Mouse (Mus musculus) liver (tissue): Measurements from ENCODE around the gene Vmn2r49.
"Not testable (repeated sequence)": the region's sequence is repeated elsewhere in the genome, so short reads cannot be mapped to it uniquely, and the experiment has no call there.

Source experiments
- DNase-seq: peaks from one replicate; pipeline ENCODE4 v3.0.0-alpha.2; 2020; ENCODE audit warnings: mixed read lengths

Gene Vmn2r49

DNA sequence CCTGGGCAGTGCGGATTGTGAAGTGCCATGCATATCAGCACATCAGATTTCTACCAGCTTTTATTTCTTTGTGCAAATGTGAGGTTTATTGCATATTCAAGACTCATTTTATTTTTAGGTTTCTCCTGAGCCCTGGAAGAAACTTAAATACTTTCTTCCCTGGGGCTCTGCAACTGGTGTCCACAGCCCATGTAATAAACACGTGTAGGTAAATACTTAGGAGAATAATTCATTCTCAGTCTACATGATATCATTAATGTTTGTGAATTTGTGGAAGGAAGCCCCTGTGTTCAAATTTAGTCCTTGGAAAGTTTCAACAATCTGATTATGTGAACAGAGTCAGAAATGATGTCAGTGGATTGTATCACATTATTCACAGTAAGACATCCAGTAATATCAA, at the start of gene Vmn2r49:
Vmn2r49 (minus strand) TSS at position 101 of the 400 bp plus-strand sequence.
- not testable (repeated sequence) for DNase-seq

DNA sequence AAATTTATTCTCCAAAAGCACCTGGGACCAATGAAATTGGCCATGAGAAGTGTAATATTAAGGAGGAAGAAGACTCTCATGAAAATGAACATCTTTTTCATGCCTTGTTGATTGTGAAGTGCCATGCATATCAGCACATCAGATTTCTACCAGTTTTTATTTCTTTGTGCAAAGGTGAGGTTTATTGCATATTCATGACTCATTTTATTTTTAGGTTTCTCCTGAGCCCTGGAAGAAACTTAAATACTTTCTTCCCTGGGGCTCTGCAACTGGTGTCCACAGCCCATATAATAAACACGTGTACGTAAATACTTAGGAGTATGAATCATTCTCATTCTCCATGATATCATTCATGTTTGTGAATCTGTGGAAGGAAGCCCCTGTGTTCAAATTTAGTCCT, 38.6 kb downstream of the Vmn2r49 start, which contains the start of gene Vmn2r48:
Vmn2r48 (minus strand) TSS at position 101 of the 400 bp plus-strand sequence.
- not testable (repeated sequence) for DNase-seq
